ENCODE assay signal across 13 mouse cellular contexts in the genomic region with DNA sequence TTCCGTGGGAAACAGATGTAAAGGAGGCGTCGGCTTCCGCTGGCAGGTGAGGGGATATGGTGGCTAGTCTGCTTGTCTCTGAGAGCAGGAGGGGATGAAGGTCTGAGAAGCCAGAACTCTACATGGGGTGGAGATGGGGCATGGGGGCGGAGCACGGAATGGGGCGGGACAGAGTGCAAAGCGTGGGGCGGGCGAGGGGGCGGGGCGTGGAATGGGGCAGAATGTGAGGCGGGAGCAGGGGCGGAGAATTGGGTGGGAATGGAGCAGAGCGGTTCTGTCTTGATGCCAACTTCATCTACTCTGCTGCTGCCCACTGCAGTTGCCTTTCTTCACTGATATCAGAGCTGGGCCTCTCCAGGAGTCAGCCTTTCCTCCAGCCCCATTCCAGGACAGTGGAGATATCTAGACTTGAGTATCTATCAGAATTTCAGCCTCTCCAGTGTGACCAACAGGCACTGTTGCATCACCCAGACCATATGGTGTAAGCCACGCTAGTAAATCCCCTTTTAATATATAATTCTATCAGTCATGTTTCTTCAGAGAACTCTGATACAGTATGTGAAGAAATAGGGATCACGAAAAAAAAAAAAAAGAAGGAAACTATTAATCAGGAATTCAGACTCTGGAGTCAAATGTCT. TPM values are rescaled to one million over a fixed set of nuclear protein-coding genes. Genes with fewer than 3 reads are reported as not detected.
A peak's percentile ranks its signal among the peaks of the same experiment; 100 is the strongest.
DNase-seq lines count a peak whose midpoint lies in the region; ATAC-seq and TF ChIP-seq lines count a peak whose summit lies in the region.
"Had no signal": no experiment of that assay in that cellular context is flagged by ENCODE, and none has a peak within 500 bp of the region (broad histone marks: within the 10 kb centered on the region; RNA-seq: fewer than 3 reads in every experiment).

No protein-coding gene starts in this region.

- intact Hi-C loops in heart, adult 2 months (cut with DNase I) = no loop called here

- no peaks in the 10 kb centered on the region for H3K79me2 ChIP-seq in heart, adult 2 months (replicated peaks; ENCODE audit: control insufficient read depth, insufficient read depth, low read length)

- H3K9ac ChIP-seq in heart, embryonic 15.5 days = no peak overlapping the region
- H3K9ac ChIP-seq in heart, adult 2 months (ENCODE audit: low read depth, low read length) = no peak overlapping the region
- H3K9ac ChIP-seq in ES-Bruce4 (ENCODE audit: low read depth, poor library complexity, severe bottlenecking) = no peak overlapping the region
- H3K9ac ChIP-seq: embryonic facial prominence, embryonic 15.5 days; limb, embryonic 15.5 days had no signal

- TF ChIP-seq EP300 in heart, adult 2 months (IDR thresholded peaks at IDR 0.05; ENCODE audit: insufficient read depth, low read depth, low read length) = no peak
- TF ChIP-seq EP300 in ES-Bruce4 (IDR thresholded peaks at IDR 0.05; ENCODE audit: insufficient read depth, low read depth, low read length) = no peak

- TF ChIP-seq POLR2A in heart, adult 2 months (IDR thresholded peaks at IDR 0.05; ENCODE audit: insufficient read depth, low read depth, low read length) = no peak
- no peak for TF ChIP-seq POLR2A in ES-Bruce4 (IDR thresholded peaks at IDR 0.05; ENCODE audit: insufficient read depth, low read length)

- H3K9me3 ChIP-seq in heart, embryonic 15.5 days (replicated peaks) = no peaks in the 10 kb centered on the region
- H3K9me3 ChIP-seq in ES-Bruce4 (replicated peaks; ENCODE audit: control insufficient read depth, insufficient read depth, low read length, poor library complexity, severe bottlenecking) = no peaks in the 10 kb centered on the region
- H3K9me3 ChIP-seq: embryonic facial prominence, embryonic 15.5 days; G1E; limb, embryonic 15.5 days had no signal

- ATAC-seq in heart, embryonic 15.5 days (replicated peaks; ENCODE audit: insufficient number of reproducible peaks, insufficient read depth, low FRiP score, low read depth) = 0 out of 2 replicates have a peak, but pooled peaks have one; percentile 43
- ATAC-seq in activated CD4-positive, CD25-positive, alpha-beta regulatory T cell, adult 4 months = no peak

- no peak for DNase-seq in heart, adult 2 months
- DNase-seq in induced T-regulatory cell, adult 2 months (ENCODE audit: low read depth) = peak; percentile 57
- peak; percentile 29 to 37 for DNase-seq in lung, postnatal 4 days
- no peak for DNase-seq in left cerebral cortex, adult 18-20 months (ENCODE audit: low spot score in 2 of 2)
- no peak for DNase-seq in urinary bladder, adult 2 months (ENCODE audit: low spot score)
- DNase-seq: gastrocnemius, postnatal 14 days had no signal

- H3K27me3 ChIP-seq in heart, embryonic 15.5 days = no peaks in the 10 kb centered on the region
- H3K27me3 ChIP-seq in heart, adult 2 months (ENCODE audit: control insufficient read depth, insufficient read depth, low read length) = no peaks in the 10 kb centered on the region
- H3K27me3 ChIP-seq in ES-Bruce4 (ENCODE audit: control insufficient read depth, insufficient read depth, low read length, poor library complexity, severe bottlenecking) = no peaks in the 10 kb centered on the region
- H3K27me3 ChIP-seq: embryonic facial prominence, embryonic 15.5 days; limb, embryonic 15.5 days had no signal

- no peak overlapping the region for H3K4me3 ChIP-seq in heart, embryonic 15.5 days
- no peak overlapping the region for H3K4me3 ChIP-seq in heart, adult 2 months
- H3K4me3 ChIP-seq in ES-Bruce4 (ENCODE audit: low read depth, low read length) = 0 out of 2 replicates have a peak overlapping the region, but pooled peaks have one; percentile 15
- H3K4me3 ChIP-seq: embryonic facial prominence, embryonic 15.5 days; limb, embryonic 15.5 days had no signal

- no peak for TF ChIP-seq CTCF in heart, adult 2 months (IDR thresholded peaks at IDR 0.05)
- TF ChIP-seq CTCF in ES-Bruce4 (IDR thresholded peaks at IDR 0.05; ENCODE audit: low read depth, low read length) = no peak

- no peak overlapping the region for H3K27ac ChIP-seq in heart, embryonic 15.5 days
- no peak overlapping the region for H3K27ac ChIP-seq in heart, adult 2 months
- no peak overlapping the region for H3K27ac ChIP-seq in ES-Bruce4 (ENCODE audit: insufficient read depth, low read length)
- H3K27ac ChIP-seq: embryonic facial prominence, embryonic 15.5 days; limb, embryonic 15.5 days had no signal

- H3K36me3 ChIP-seq in heart, embryonic 15.5 days = no peaks in the 10 kb centered on the region
- no peaks in the 10 kb centered on the region for H3K36me3 ChIP-seq in heart, adult 2 months (ENCODE audit: control insufficient read depth, insufficient read depth, low read length)
- no peaks in the 10 kb centered on the region for H3K36me3 ChIP-seq in ES-Bruce4 (ENCODE audit: control insufficient read depth, insufficient read depth, low read length, poor library complexity, severe bottlenecking)
- H3K36me3 ChIP-seq: embryonic facial prominence, embryonic 15.5 days; G1E; limb, embryonic 15.5 days had no signal

- 0 out of 2 replicates have a peak overlapping the region, but pooled peaks have one; percentile 6 for H3K4me2 ChIP-seq in heart, embryonic 15.5 days
- H3K4me2 ChIP-seq: embryonic facial prominence, embryonic 15.5 days; limb, embryonic 15.5 days had no signal

- H3K4me1 ChIP-seq in heart, embryonic 15.5 days (replicated peaks) = peaks cover 23% of the 10 kb centered on the region
- peaks cover under 1% of the 10 kb centered on the region; the same call in 1 of the 2 replicates for H3K4me1 ChIP-seq in heart, adult 2 months (ENCODE audit: control insufficient read depth, insufficient read depth, low read length)
- H3K4me1 ChIP-seq in ES-Bruce4 (ENCODE audit: control insufficient read depth, insufficient read depth, low read length) = no peaks in the 10 kb centered on the region
- H3K4me1 ChIP-seq: embryonic facial prominence, embryonic 15.5 days had no signal

- 38% methylated on average over 17 of the region's 17 CpGs for whole genome bisulfite sequencing in heart, embryonic 15.5 days
- 54% methylated on average over 16 of the region's 17 CpGs for WGBS in heart, adult 2 months

RNA-seq across cellular contexts. Expression of a gene that starts 21.9 kb away (rescaled TPM):
- 3,544 and 4,168 TPM in 2 replicates for polyA plus RNA-seq in heart, embryonic 15.5 days (2015; fragmentation: Nextera tagmentation; extraction: Ambion mirVana)
- 100 to 1,000 TPM; 463 to 551 TPM for total RNA-seq in heart, adult 2 months (2021)
- 1,125 and 1,658 TPM in 2 replicates for polyA plus RNA-seq in heart, adult 2 months (2012; rRNA removed)
- 1.4 TPM in 1 of 2 replicates, not detected in the other for polyA plus RNA-seq in ES-Bruce4 (2011; ENCODE audit: insufficient read depth, insufficient read length, low read depth, missing spikeins)
- not detected for total RNA-seq in left cerebral cortex, adult 18-20 months (2021)
- not detected for polyA plus RNA-seq in activated CD4-positive, CD25-positive, alpha-beta regulatory T cell, adult 4 months (2017; shearing (Covaris generic))
- polyA plus RNA-seq in urinary bladder, adult 2 months (2012; rRNA removed) = 1.4 and 3.7 TPM in 2 replicates
- total RNA-seq: G1E; gastrocnemius, postnatal 14 days had no signal
- polyA plus RNA-seq: G1E; neural tube, embryonic 14.5 days had no signal

RNA-seq across cellular contexts. Expression of a gene that starts 29.4 kb away (rescaled TPM):
- 0.72 and 2.0 TPM in 2 replicates for polyA plus RNA-seq in heart, embryonic 15.5 days (2015; fragmentation: Nextera tagmentation; extraction: Ambion mirVana)
- total RNA-seq in heart, adult 2 months (2021) = 10 to 100 TPM; 10.4 to 13.9 TPM
- polyA plus RNA-seq in heart, adult 2 months (2012; rRNA removed) = 10.5 and 15.4 TPM in 2 replicates
- not detected in 2 replicates for polyA plus RNA-seq in ES-Bruce4 (2011; ENCODE audit: insufficient read depth, insufficient read length, low read depth, missing spikeins)
- total RNA-seq in left cerebral cortex, adult 18-20 months (2021) = 1 to 10 TPM in 1 of 2 experiments, under 1 TPM in 1; 0.44 to 1.2 TPM
- not detected for polyA plus RNA-seq in activated CD4-positive, CD25-positive, alpha-beta regulatory T cell, adult 4 months (2017; shearing (Covaris generic))
- 0.03 and 0.08 TPM in 2 replicates for polyA plus RNA-seq in urinary bladder, adult 2 months (2012; rRNA removed)
- polyA plus RNA-seq: G1E had no signal

RNA-seq across cellular contexts. Expression of a gene that starts 35.1 kb away (rescaled TPM):
- 33.6 and 42.2 TPM in 2 replicates for polyA plus RNA-seq in heart, embryonic 15.5 days (2015; fragmentation: Nextera tagmentation; extraction: Ambion mirVana)
- total RNA-seq in heart, adult 2 months (2021) = 10 to 100 TPM; 53.4 to 62.2 TPM
- polyA plus RNA-seq in heart, adult 2 months (2012; rRNA removed) = 46.3 and 71.2 TPM in 2 replicates
- 53.7 and 60.3 TPM in 2 replicates for polyA plus RNA-seq in ES-Bruce4 (2011; ENCODE audit: insufficient read depth, insufficient read length, low read depth, missing spikeins)
- total RNA-seq in left cerebral cortex, adult 18-20 months (2021) = 10 to 100 TPM; 78.9 to 79.3 TPM
- polyA plus RNA-seq in activated CD4-positive, CD25-positive, alpha-beta regulatory T cell, adult 4 months (2017; shearing (Covaris generic)) = 10 to 100 TPM; 25.6 to 26.7 TPM
- polyA plus RNA-seq in urinary bladder, adult 2 months (2012; rRNA removed) = 35.5 and 45.1 TPM in 2 replicates

RNA-seq across cellular contexts. Expression of a gene that starts 42.4 kb away (rescaled TPM):
- polyA plus RNA-seq in heart, embryonic 15.5 days (2015; fragmentation: Nextera tagmentation; extraction: Ambion mirVana) = 96.4 and 112 TPM in 2 replicates
- 10 to 100 TPM; 30.9 to 42.6 TPM for total RNA-seq in heart, adult 2 months (2021)
- polyA plus RNA-seq in heart, adult 2 months (2012; rRNA removed) = 49.1 and 58.1 TPM in 2 replicates
- polyA plus RNA-seq in ES-Bruce4 (2011; ENCODE audit: insufficient read depth, insufficient read length, low read depth, missing spikeins) = 127 and 175 TPM in 2 replicates
- 10 to 100 TPM; 27.1 to 29.0 TPM for total RNA-seq in left cerebral cortex, adult 18-20 months (2021)
- 10 to 100 TPM; 20.6 to 26.9 TPM for polyA plus RNA-seq in activated CD4-positive, CD25-positive, alpha-beta regulatory T cell, adult 4 months (2017; shearing (Covaris generic))
- polyA plus RNA-seq in urinary bladder, adult 2 months (2012; rRNA removed) = 36.4 and 43.2 TPM in 2 replicates

RNA-seq across cellular contexts. Expression of a gene that starts 58.7 kb away (rescaled TPM):
- polyA plus RNA-seq in heart, embryonic 15.5 days (2015; fragmentation: Nextera tagmentation; extraction: Ambion mirVana) = 31.7 and 43.7 TPM in 2 replicates
- total RNA-seq in heart, adult 2 months (2021) = 10 to 100 TPM; 18.6 to 19.9 TPM
- 25.6 and 33.3 TPM in 2 replicates for polyA plus RNA-seq in heart, adult 2 months (2012; rRNA removed)
- polyA plus RNA-seq in ES-Bruce4 (2011; ENCODE audit: insufficient read depth, insufficient read length, low read depth, missing spikeins) = 4.9 and 5.5 TPM in 2 replicates
- total RNA-seq in left cerebral cortex, adult 18-20 months (2021) = 10 to 100 TPM; 21.4 to 23.5 TPM
- under 1 TPM in 1 of 2 experiments, not detected in 1; 0.56 TPM for polyA plus RNA-seq in activated CD4-positive, CD25-positive, alpha-beta regulatory T cell, adult 4 months (2017; shearing (Covaris generic))
- polyA plus RNA-seq in urinary bladder, adult 2 months (2012; rRNA removed) = 110 and 160 TPM in 2 replicates
- total RNA-seq: G1E had no signal
- polyA plus RNA-seq: G1E had no signal

Comparison
In these comparisons a context has a peak if more than half of its experiments do, and no peak if none do; other contexts are left out.
1. DNase-seq: peak in induced T-regulatory cell, adult 2 months (single experiment) and lung, postnatal 4 days (2 of 2); none in heart, adult 2 months (0 of 2), left cerebral cortex, adult 18-20 months (0 of 2) and urinary bladder, adult 2 months (single experiment).
2. RNA of a gene that starts 21.9 kb away (polyA plus RNA-seq): 3,544 to 4,168 TPM in heart, embryonic 15.5 days and 1,125 to 1,658 TPM in heart, adult 2 months; 1.4 to 3.7 TPM in urinary bladder, adult 2 months, 1.4 TPM in ES-Bruce4 and not detected in activated CD4-positive, CD25-positive, alpha-beta regulatory T cell, adult 4 months; every median in the first group is over 100 times any median in the second.